Mouse (Mus musculus) adrenal gland, adult 18-20 months (tissue): ENCODE measurements at regions not wholly inside any gene's neighbourhood (a gene's known extent, or its start where the extent isn't known, plus 50 kb on each side); places are given as distances from the start of the nearest gene placed in this dataset.

Source experiments
- DNase-seq, 2 experiments: peaks; one replicate each; pipeline ENCODE4 v3.0.0; 2021 to 2022; ENCODE audit warnings: low spot score in 2 of 2

DNA sequence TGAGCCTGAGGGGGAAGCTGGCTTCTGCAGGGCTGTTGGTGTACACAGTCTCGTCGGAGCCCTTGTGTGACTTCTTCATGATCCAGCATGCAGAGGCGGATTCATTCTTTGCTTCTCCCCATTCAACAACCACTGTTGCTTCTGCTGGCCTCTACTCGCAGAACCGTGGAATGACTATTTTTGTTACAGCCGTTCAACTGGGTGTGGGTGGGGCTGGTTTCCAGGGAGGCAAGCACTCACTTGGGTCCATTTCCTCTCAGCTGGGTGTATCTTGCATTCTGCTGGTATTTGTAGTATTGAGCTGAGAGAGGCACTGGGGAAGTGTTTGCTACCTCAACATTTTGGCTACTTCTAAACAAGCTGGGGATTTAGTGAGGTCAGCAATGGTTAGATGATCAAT, 197.3 kb upstream of the Klhl29 start:
- DNase-seq: no peak

DNA sequence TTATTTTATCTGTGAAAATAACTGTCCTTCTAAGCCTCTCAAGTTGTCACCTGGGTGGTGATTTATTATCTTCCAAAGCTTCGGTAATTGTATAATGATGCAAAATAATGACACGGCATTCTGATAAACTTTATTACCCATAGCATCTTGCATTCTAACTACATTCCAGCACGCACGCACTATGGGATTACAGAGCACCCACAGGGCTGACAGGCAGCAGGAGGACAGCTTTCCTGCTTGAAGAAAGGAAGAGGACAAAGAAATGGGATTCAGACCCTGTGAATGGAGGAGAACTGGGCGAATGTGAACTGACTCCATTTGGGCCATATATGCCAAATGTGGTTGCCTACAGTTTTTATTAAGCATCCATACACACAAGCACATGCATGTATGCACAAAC, 193.5 kb upstream of the Klhl29 start:
- no peak for DNase-seq

DNA sequence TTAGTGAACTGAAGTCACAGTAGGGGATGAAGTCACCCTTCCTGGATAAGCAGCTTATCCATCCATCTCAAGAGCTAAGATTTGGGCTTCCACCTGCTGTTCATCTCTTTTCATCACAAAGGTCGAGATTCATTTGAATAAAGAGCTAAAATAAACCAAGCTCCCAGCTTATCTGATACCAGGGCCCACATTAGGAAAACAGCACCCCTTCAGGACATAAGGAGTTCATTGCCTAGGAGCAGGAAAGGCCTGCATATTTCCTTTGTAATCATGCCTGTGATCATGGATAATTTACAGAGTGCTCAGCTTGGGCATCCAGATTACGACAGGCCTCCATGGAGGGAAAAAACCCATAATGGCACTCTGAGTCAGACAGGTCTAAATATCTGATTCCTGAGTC, 190.7 kb upstream of the Klhl29 start:
- DNase-seq: no peak

DNA sequence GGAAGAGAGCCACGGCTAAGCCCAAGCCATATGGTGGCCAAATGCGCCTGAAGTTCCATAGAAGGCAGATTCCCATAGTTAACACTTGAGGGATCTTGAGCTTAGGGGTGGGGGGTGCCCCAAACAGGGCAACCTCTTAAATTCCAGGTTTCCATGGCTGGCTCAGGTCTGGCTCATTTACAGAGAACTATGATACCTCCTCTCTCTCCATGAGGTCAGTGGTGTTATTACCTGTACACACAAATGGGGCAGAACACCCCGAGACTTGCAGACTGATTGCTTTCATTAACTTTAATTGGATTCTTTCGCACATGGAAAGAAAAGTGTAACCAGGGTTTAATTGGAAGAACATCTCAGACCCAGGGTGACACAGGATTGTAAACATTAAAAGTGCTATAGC, 177.1 kb upstream of the Klhl29 start:
- no peak for DNase-seq

DNA sequence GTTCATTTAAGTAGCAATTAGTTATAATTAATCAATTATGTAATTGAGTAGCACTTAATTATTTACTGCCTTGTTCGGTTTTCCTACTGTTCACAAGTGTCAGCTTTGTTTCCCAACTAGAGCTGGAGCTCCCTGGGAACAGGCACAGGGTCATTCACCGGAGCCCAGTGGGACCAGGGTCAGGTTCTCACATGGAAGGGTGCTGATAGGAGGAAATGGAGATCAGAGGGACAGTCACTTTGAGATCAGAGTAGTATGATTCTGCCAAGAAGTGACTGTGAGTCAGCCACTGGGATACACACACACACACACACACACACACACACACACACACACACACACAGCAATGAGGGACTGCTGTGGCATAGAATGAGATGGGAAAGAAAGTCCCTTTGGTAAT, 176.4 kb upstream of the Klhl29 start:
- peak in 1 of 2 experiments; percentile 4 for DNase-seq

DNA sequence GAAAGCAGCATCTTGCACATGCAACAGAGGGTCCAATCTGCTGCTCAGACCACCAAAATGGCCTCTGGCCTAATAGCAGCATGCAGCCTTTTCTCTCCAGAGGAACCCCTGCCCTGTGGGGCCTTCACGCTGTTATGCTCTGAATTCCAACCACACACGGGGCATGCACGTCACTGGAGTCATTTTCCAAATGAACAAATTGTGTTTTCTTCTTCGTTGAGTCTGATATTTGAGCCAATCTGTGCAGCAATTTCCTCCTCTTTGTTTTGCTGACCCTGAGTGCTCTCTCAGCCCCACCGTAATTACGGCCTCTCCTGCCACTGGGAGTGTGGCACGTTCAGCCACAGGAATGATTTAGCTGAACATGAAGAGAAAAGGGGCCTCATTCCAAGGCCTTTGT, 174.3 kb upstream of the Klhl29 start:
- DNase-seq: no peak

DNA sequence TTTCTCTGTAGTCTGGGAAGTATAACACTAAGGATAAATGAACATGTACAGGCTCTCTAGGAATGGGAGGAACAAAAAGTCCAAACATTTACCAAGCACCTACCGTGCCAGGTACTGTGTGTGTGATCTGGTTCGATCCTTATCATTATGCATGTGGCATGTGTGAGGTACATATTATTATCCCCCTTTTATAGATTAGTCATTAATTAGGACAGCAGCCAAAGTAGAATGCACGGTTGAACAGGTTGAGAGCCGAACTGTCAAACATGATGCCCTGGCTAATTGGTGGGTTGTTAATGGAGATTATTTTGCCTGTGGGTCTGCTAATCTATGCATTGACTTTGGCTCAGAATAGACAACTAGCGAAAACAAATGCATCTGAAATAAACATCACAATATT, 172.2 kb upstream of the Klhl29 start:
- no peak for DNase-seq

DNA sequence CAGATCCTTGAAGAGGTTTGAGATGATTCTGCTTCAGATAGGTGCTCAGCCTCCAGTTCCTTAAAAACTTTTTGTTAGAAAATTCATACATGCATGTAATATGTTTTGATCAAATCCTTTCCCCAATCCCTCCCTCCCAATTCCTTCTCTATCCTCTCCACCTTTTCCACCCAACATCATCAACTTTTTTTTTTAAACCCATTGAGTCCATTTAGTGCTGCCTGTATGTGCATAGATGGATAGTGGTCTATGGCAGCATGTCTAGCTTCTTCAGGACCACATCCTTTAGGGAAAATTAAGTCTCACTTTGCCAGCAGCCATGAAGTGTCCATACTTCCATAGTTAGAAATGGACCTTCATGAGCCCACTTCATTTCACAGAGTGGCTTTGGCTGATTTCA, 167.2 kb upstream of the Klhl29 start:
- no peak for DNase-seq

DNA sequence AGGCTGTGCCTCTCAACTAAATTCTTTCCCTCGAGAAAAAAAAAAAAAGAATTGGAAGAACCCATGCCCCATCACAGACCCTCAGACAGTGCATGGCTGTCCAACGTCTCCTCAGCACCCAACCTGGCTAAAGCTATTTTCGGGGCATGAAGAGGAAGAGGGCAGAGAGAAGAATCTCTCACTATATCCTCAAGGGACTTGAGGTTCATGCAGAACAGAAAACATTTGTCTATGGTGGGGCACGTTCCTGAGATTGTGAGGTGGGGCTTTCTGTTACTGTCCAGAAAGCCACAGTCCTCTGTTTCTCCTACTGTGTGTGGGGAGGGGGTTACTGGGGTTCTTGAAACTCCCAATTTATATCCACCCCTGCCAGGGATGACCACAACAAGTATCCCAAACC, 120.8 kb upstream of the Klhl29 start:
- DNase-seq: no peak

DNA sequence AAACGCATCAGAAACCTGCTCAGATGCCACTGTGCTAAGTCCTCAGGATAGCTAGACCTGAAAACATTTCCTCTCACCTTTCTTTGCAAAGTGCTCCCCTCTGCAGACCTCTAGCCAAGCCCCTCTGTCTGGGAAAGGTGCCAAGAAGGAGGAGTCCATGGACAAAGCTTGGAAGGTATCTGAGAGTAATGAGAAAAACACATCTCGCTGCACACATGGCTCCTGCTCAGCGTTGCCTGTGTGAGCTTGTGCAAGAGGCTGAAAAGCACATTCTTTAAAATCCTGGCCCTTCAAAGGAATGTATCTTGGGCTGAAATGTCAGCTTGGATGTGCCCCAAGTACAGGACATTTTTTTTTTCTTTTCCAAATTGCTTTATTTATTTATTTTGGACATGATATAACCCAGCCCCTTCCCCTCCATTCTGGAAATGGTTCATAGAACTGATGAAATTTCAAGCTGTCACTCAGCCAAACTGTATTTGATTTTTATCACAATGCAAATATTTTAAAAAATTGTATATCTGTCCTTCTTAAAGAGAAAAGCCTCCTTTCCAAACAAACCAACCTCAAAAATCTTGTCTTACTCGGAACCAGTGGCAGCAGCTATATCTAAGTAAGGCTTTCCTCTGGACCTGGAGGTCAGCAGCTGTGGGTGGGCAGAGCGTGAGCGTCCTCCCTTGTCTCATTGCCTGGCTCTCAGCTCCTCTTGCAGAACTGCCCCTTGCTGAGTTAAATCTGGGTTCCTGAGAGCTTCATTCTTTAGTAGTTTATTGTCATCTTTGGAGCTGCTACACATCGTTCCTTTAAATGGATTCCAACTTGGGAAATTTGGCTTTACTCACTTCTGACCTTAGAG, 119.4 kb upstream of the Klhl29 start:
- DNase-seq: no peak

DNA sequence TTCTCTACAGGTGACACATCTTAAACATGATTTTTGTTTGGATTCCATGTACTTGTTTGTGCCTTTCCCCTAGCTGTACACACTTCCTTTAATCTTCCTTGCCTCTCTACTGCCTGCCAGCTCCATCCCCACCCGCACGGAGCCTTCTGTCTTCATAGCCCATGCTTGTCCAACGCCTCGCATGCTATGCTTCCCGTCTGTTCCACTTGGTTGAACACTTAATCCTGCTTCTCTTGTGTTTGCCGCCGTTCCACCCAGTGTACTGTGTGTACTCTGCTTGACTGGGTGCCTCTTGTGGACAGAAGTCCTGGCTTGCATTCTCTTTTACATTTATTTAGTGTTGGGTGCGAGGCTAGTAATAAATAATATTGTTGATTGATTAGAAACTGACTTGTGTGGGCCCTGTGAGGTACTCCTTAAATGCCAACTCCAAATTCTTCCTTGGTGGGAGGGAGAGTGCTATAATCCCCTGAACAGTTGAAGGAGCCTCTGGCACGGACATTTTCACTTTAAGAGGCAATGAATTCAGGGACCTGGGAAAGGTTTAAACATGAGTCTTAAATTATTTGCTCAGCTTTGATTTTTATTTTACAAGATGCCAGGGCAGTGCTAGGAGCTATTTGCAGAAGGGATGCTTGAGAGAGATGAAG, 88.9 kb upstream of the Klhl29 start:
- DNase-seq: no peak

DNA sequence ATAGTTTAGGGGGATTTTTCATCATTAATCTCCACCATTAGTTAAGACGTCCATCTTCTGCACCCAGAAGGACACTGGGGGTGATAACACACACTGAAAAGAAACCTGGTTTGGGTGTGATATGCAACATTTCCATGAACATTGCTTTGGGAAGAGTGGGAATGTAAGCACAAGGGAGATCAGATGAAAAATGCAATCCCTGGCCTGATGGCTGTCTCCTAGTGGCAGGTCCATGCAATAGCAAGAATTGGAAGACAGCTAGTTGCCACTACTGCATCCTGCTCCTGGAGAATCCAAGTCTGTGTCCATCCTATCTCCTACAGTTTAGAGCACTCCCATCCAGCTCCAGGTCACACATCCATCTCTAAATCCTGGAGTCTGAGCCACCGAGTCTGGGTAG, 77.7 kb upstream of the Klhl29 start:
- DNase-seq: no peak

DNA sequence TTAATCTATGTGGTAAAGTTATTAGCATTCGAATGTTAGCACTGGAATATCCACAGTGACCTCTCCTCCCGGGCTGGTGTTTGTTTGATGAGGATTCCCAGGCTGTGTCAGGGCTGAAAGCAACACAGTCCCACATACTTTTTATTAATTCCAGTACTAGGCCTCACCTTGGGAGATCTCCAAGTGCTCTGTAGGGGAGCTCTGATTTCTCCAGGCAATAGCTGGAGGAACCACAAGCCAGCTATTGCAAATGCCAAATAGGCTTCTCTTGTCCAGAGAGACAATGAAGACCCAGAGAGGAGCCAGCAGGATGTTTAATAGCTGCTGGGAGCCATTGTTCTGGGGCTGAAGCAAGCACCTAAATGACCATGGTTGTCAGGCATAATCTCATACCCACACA, 68.2 kb upstream of the Klhl29 start:
- no peak for DNase-seq

DNA sequence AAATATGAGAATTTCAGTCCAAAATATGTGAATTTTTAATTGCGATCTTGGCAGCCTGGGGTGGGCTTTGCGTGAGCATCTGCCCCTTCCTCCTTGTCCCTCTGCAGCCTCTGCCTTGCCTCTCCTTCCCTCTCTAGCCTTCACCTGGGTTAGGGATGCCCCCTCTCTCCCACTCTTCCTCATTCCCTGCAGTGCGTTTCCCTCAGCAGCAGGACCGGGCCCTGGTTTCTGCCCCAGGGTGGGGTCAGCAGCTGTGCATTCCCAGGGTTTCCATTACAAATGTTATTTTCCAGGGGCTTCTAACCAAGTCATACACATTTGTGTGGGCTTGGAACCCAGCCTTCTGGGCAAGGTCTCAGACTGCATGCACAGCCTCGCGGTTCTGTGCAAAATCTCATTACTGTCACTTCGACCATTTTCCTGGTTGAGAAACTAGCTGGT, 67.6 kb upstream of the Klhl29 start:
- no peak for DNase-seq

DNA sequence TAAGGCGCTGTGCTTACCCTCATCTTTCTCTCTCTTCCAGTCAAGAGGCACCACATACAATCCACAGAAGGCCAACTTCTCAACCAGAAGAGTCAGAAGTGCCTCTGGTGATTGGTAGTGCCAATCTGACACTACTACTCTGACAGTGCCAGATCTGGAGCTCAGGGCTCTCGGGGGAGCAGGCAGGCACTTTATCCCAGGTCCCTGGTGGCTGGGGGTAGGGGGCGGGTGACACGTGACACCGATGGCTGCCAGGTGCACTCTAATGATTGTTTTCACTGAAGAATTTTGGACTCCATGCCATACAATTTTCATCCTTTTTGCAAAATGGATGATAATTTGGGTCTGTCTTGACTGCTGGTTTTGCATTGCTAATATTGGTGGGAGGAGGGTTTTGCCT, 67.2 kb upstream of the Klhl29 start:
- no peak for DNase-seq

DNA sequence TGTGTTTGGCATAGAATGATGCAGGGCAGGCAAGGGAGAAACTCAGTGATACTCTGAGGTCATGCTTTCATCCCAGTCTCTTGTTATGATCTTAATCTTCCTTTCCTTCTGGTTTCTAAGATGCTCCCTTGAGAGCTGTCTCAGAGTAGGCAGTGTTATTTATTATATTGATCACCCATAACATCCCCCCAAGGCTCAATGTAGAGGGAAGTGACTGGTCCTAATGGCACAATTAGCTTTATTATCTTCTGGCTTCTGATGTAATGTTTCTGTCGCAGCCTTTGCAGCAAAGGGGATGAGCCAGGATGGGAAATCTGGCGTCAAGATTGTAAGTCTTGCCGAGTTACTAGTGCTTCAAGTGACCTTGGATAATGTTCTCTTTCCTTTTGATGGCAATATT, 65.0 kb upstream of the Klhl29 start:
- no peak for DNase-seq

DNA sequence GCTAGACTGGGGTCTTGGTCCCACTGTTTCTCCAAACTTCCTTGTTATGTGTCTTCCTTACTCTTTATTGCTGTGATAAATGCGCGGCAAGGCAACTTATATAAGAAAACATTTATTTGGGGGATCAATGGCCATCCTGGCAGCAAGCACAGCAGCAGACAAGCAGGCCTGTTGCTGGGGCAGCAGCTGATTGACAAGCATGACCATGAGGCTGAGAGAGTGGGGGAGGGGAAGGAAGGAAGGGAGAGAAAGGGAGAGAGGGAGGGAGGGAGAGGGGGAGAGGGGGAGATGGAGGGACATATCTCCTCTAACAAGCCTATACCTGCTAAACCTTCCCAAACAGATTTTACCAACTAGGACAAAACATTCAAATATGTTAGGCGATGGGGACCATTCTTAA, 60.4 kb upstream of the Klhl29 start:
- no peak for DNase-seq

DNA sequence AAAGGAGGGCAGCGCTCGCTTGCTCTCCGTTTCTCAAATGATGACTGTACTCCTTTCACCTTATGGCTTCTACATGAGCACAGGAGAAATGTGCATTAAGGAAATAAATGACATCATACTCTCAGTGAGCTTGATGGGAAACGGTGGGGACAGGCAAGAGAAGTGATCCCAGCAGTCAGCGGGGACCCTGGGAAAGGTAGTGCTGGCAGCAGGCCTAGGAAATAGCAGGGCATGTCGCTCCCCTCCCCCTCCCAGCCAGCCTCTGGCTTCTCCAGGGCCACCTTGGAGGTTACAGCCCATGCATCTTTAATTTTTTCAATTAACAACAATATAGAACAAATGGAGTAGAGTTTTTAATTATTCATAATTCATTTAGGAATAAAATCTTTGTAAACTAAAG, 58.6 kb upstream of the Klhl29 start:
- no peak for DNase-seq

DNA sequence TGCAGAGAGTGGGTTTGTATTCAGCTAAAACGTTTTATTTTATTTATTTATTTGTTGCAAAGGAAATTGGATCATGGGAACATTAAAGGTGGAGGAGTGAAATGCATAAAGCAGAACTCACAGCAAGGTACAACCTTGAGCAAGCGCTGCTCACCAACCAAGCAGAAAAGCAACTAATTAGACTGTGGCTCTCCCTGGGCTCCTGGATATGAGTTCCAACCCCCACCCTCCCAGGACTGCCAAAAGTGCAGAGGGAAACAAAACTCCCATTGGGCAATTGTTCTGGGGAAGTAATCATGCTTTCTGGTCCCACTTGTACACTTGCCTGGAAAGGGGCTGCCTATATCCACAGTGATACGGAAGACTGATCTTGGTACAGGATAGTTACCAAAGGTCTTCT, 57.2 kb upstream of the Klhl29 start:
- DNase-seq: no peak

DNA sequence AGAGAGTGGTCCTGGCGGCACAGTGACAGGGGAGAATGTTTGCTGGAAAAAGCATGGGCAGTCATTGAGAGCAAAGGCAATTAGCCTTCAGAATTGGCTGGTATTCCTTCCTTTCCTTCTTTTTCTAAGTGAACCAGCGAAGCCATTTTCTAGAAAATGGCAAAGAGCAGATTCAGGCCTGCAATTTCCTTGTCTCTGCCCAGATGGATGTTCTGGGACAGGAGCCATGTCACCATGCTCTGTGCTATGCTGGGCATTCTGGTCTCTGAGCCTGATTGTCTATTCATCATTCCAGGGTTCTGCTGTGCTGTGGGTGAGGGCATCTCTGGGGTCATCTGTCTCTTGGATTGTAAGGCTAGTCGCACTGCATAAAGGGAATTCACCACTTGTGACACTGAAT, 53.3 kb upstream of the Klhl29 start:
- DNase-seq: no peak
